Mouse (Mus musculus): ENCODE measurements at regions not wholly inside any gene's neighbourhood (a gene's known extent, or its start where the extent isn't known, plus 50 kb on each side); places are given as distances from the start of the nearest gene placed in this dataset.

GRCm38 (mm10) chr13:48171994-48172393, 89.0 kb upstream of the Id4 start:
- no peak for DNase-seq (ENCODE audit: low read depth, low spot score)

GRCm38 (mm10) chr13:48192476-48192875, 68.6 kb upstream of the Id4 start:
- DNase-seq (ENCODE audit: low read depth, low spot score) = no peak

GRCm38 (mm10) chr13:48193942-48194341, 67.1 kb upstream of the Id4 start:
- no peak for DNase-seq (ENCODE audit: low read depth, low spot score)

- DNase-seq (ENCODE audit: low read depth, low spot score) = no peak
Observed at GRCm38 (mm10) chr13:48207824-48208223, 53.2 kb upstream of the Id4 start.

All from retina, adult 2 months (tissue).